Mouse (Mus musculus) megakaryocyte, embryonic 14.5 days (primary cell): ENCODE measurements around the gene Zfhx3. TPM values are rescaled to one million over a fixed set of nuclear protein-coding genes. Genes with fewer than 3 reads are reported as not detected.

Experiments used
- H3K27me3 ChIP-seq: replicated peaks from 2 replicates; pipeline ENCODE3; 2012; ENCODE audit warnings: inconsistent platforms
- H3K36me3 ChIP-seq: replicated peaks from 2 replicates; pipeline ENCODE3; 2012; ENCODE audit warnings: low read length, inconsistent platforms, mixed read lengths
- H3K4me1 ChIP-seq: 2 replicates; pipeline ENCODE4 v1.6.1; 2012; ENCODE audit warnings: inconsistent platforms
- H3K4me3 ChIP-seq: replicated peaks from 2 replicates; pipeline ENCODE3; 2012; ENCODE audit warnings: moderate library complexity, mild to moderate bottlenecking, inconsistent platforms
- H3K9me3 ChIP-seq: 2 replicates; pipeline ENCODE4 v1.6.1; 2012; ENCODE audit warnings: inconsistent platforms
- FLI1 ChIP-seq: IDR thresholded peaks from 2 replicates; pipeline ENCODE4 v1.6.1; 2012; ENCODE audit warnings: low read length, inconsistent platforms, mixed read lengths
- GATA1 ChIP-seq: IDR thresholded peaks from 3 replicates; pipeline ENCODE4 v1.6.1; 2012; ENCODE audit warnings: mixed read lengths, low read length, inconsistent platforms, borderline replicate concordance
- polyA plus RNA-seq: library from polyadenylated mRNA; stranded (reverse); fragments of >175 nt; gene quantifications from 2 replicates; pipeline ENCODE4 v1.2.3, GENCODE M21; 2012; ENCODE audit warnings: low replicate concordance; ENCODE audit not compliant: insufficient read depth

Gene Zfhx3
- polyA plus RNA-seq, 1 experiment = 1.1 TPM

DNA sequence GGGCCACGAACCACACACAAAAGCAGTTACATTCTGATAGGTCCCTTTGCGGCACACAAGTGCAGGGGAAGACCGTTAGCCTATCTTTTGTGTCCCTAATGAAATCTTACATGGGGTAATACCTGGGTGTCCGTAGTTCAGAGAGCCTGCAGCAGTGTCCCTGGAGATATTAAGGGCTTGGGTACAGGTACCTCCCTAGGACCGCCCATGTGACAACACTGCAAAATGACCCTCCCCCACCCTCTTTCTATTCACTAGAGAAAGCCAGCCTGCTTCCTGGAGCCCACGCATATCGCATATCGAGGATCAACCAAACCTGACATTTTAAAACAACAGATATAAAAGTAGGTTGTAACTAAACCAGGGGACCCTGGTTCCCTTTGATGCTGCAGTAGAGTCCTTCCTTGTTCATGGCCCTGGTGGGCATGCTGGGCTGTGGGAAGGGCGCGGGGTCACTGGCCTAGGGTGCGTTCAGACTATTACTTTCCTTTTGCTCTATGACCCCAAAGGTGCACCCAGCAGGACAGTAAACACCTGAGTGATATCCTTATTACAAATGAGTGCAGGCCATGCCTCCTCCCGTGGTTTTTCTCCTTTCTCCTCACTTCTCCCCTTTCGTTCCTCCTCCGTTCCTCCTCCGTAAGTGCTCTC, 206.3 kb downstream of the Zfhx3 start:
- TF ChIP-seq FLI1 = no peak
- no peak for TF ChIP-seq GATA1
- Histone ChIP-seq H3K9me3 (peaks cover 9% of the 10 kb centered on the region), H3K36me3 (no peaks in the 10 kb centered on the region), H3K4me1 (no peaks in the 10 kb centered on the region), H3K4me3 (no peak overlapping the region), H3K27me3 (no peaks in the 10 kb centered on the region)

DNA sequence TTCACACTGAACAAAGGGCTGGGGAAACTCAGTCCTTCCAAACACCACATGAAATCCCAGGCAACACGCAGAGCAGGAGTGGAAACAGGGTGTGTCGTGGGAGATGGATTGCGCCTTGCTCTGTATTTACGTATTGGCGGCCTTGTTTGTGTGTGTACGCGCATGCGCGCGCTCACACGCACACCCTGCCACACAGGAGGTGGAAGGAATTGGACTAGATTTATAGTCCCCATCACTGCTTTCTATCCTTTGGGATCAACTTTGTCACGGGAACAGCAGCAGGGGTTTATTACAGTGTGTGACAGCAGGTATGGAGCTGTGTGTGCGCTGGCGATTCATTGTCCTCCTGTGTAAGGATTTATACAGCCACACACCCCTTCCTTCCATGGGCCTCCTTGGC, 228.4 kb downstream of the Zfhx3 start:
- TF ChIP-seq FLI1 = no peak
- TF ChIP-seq GATA1 = no peak
- H3K4me3 ChIP-seq = no peak overlapping the region
- H3K9me3 ChIP-seq = peaks cover 19% of the 10 kb centered on the region
- no peaks in the 10 kb centered on the region for H3K4me1 ChIP-seq
- H3K36me3 ChIP-seq = no peaks in the 10 kb centered on the region
- no peaks in the 10 kb centered on the region for H3K27me3 ChIP-seq

- peaks cover 10% of the 10 kb centered on the region; the same call in 1 of the 2 replicates for H3K9me3 ChIP-seq
- TF ChIP-seq FLI1 (no peak), GATA1 (no peak)
- H3K4me1 ChIP-seq = no peaks in the 10 kb centered on the region
- no peaks in the 10 kb centered on the region for H3K36me3 ChIP-seq
- no peaks in the 10 kb centered on the region for H3K27me3 ChIP-seq
- no peak overlapping the region for H3K4me3 ChIP-seq
Observed at GRCm38 (mm10) chr8:108183296-108183695, 240.9 kb downstream of the Zfhx3 start.

- H3K36me3 ChIP-seq = no peaks in the 10 kb centered on the region
- H3K4me3 ChIP-seq = no peak overlapping the region
- TF ChIP-seq GATA1 (no peak), FLI1 (no peak)
- H3K9me3 ChIP-seq = 0 out of 2 replicates have a peak, but pooled peaks cover 6% of the 10 kb centered on the region
- no peaks in the 10 kb centered on the region for H3K27me3 ChIP-seq
- no peaks in the 10 kb centered on the region for H3K4me1 ChIP-seq
Observed at GRCm38 (mm10) chr8:108183948-108184347, 241.5 kb downstream of the Zfhx3 start.

- no peak overlapping the region for H3K4me3 ChIP-seq
- H3K9me3 ChIP-seq = peaks cover 4% of the 10 kb centered on the region; the same call in 1 of the 2 replicates
- H3K27me3 ChIP-seq = no peaks in the 10 kb centered on the region
- no peaks in the 10 kb centered on the region for H3K4me1 ChIP-seq
- H3K36me3 ChIP-seq = no peaks in the 10 kb centered on the region
- no peak for TF ChIP-seq GATA1
- TF ChIP-seq FLI1 = no peak
Observed at GRCm38 (mm10) chr8:108186289-108186688, 243.8 kb downstream of the Zfhx3 start.

DNA sequence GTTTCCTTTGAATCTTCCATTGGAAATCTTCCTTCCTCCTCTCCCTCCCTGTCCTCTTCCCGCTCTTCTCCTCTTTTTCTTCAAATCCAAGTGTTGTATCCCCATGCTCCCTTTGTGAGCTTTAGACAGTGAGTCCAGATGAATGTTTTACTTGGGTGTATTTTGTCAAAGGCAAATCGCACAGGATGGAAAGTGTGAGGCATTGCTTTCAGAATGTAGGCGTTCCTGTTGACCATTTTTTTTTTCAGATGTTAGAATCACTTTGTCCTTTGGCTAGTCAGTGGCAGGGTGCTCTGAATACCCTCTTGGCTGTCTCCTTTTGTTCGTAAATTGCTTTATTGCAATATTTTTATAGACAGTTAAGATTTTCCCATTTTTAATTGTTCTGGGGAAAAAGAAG, 245.6 kb downstream of the Zfhx3 start:
- H3K36me3 ChIP-seq = no peaks in the 10 kb centered on the region
- H3K4me1 ChIP-seq = no peaks in the 10 kb centered on the region
- H3K4me3 ChIP-seq = no peak overlapping the region
- H3K9me3 ChIP-seq = peaks cover 8% of the 10 kb centered on the region; the same call in 1 of the 2 replicates
- H3K27me3 ChIP-seq = no peaks in the 10 kb centered on the region
- TF ChIP-seq FLI1 (no peak), GATA1 (no peak)

DNA sequence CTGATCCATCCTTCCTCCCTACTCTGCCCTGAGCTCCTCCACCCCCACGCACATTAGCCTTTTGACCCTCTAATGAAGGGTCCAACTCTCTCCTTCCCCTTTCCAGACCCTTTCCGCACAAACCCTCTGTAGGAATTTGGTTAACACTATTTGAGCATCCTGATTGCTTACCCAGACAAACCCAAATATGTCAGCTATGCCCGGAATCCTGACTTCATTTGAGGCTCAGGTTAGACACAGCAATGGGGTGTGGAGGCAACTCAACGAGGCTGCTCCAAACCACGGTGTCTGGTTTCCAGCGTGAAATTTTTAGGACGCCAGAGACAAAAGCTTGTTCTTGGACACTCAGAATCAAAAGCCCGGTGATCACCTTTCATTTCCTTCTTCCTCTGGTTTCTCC, 252.1 kb downstream of the Zfhx3 start:
- Histone ChIP-seq H3K9me3 (peaks cover 23% of the 10 kb centered on the region), H3K27me3 (no peaks in the 10 kb centered on the region), H3K4me3 (no peak overlapping the region), H3K36me3 (no peaks in the 10 kb centered on the region), H3K4me1 (no peaks in the 10 kb centered on the region)
- TF ChIP-seq FLI1 = no peak
- no peak for TF ChIP-seq GATA1

GRCm38 (mm10) chr8:108215026-108215425, 272.6 kb downstream of the Zfhx3 start:
- Histone ChIP-seq H3K4me1 (no peaks in the 10 kb centered on the region), H3K9me3 (peaks cover 2% of the 10 kb centered on the region), H3K27me3 (no peaks in the 10 kb centered on the region), H3K36me3 (no peaks in the 10 kb centered on the region), H3K4me3 (no peak overlapping the region)
- no peak for TF ChIP-seq GATA1
- TF ChIP-seq FLI1 = no peak

GRCm38 (mm10) chr8:108218171-108218840, 275.9 kb downstream of the Zfhx3 start:
- TF ChIP-seq FLI1 (no peak), GATA1 (no peak)
- Histone ChIP-seq H3K36me3 (no peaks in the 10 kb centered on the region), H3K9me3 (peaks cover 14% of the 10 kb centered on the region), H3K4me3 (no peak overlapping the region), H3K4me1 (no peaks in the 10 kb centered on the region), H3K27me3 (no peaks in the 10 kb centered on the region)

DNA sequence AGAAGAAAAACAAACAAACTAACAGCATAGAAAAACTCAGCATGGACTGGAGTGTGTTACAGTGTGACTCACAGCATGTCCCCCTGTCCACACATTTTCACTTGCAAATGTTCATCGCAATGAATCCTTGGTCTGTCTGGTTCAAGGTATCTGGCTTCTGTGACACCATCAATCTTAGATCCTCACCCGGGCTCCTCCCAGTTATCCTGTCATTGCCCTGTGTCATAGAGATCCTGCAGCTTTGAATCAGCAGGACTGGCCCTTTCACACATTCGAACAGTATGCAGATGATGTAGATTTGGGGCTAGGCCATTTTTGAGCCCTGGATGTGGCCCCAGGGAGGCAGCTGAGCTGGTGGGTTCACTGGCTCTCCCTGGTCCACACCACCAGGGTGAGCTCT, 278.1 kb downstream of the Zfhx3 start:
- no peak for TF ChIP-seq GATA1
- TF ChIP-seq FLI1 = no peak
- Histone ChIP-seq H3K27me3 (no peaks in the 10 kb centered on the region), H3K9me3 (peaks cover 11% of the 10 kb centered on the region), H3K4me1 (no peaks in the 10 kb centered on the region), H3K4me3 (no peak overlapping the region), H3K36me3 (no peaks in the 10 kb centered on the region)
